Mouse (Mus musculus): Measurements from ENCODE around the gene Psap.

DNA sequence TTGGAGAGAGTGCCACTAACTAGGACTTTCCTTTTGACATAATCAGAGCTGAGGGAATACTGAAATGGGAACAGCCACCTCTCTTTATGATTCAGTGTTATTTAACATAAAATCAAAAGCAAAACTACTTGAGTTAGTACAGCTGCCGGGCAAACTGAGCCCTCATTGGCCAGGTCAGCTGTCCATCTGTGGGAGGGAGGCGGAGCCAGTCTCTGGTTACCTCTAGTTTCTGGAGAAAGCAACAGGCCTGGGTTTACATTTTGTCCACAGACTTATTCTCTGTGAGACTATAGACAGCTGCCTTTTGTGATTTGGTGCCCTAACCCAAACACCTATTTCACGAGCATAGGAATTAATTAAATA lies 73.4 kb downstream of the Psap start:
- TF ChIP-seq POLR2A (IDR thresholded peaks at IDR 0.05; ENCODE audit: extremely low read depth, insufficient read depth, low read length) (no peak), CTCF (IDR thresholded peaks at IDR 0.05; ENCODE audit: low read depth, low read length) (no peak)

All from liver, adult 2 months (tissue).